Mouse (Mus musculus): ENCODE measurements around the gene Klhl15. TPM values are rescaled to one million over a fixed set of nuclear protein-coding genes. Genes with fewer than 3 reads are reported as not detected.

The Klhl15 gene
- polyA plus RNA-seq, 1 experiment from 2014 or later, result 10.0 TPM

GRCm38 (mm10) chrX:94235190-94235555 lies 774 bp downstream of the Klhl15 start:
- H3K27ac ChIP-seq (ENCODE audit: low read length), result peak overlapping the region; percentile 84
- peak overlapping the region; percentile 51 for H3K4me2 ChIP-seq (ENCODE audit: low read length)
- H3K4me3 ChIP-seq (replicated peaks; ENCODE audit: low read length), result peak overlapping the region; percentile 68
- H3K9me3 ChIP-seq (ENCODE audit: control insufficient read depth, low read length), result no peaks in the 10 kb centered on the region
- 12% methylated on average over 35 of the region's 35 CpGs for WGBS
- H3K4me1 ChIP-seq (replicated peaks; ENCODE audit: control insufficient read depth, insufficient read depth, low read length), result no peaks in the 10 kb centered on the region
- H3K36me3 ChIP-seq (ENCODE audit: control insufficient read depth, insufficient read depth), result no peaks in the 10 kb centered on the region
- ATAC-seq, result no peak
- H3K27me3 ChIP-seq (replicated peaks; ENCODE audit: control insufficient read depth, insufficient read depth, low read length), result peaks cover 40% of the 10 kb centered on the region
- H3K9ac ChIP-seq (replicated peaks; ENCODE audit: low read depth, low read length), result peak overlapping the region; percentile 71

- Histone ChIP-seq H3K4me3 (replicated peaks; ENCODE audit: low read length) (peak overlapping the region; percentile 68), H3K4me1 (replicated peaks; ENCODE audit: control insufficient read depth, insufficient read depth, low read length) (no peaks in the 10 kb centered on the region), H3K27me3 (replicated peaks; ENCODE audit: control insufficient read depth, insufficient read depth, low read length) (peaks cover 36% of the 10 kb centered on the region), H3K36me3 (ENCODE audit: control insufficient read depth, insufficient read depth) (no peaks in the 10 kb centered on the region), H3K9ac (replicated peaks; ENCODE audit: low read depth, low read length) (peak overlapping the region; percentile 50), H3K9me3 (ENCODE audit: control insufficient read depth, low read length) (no peaks in the 10 kb centered on the region), H3K4me2 (ENCODE audit: low read length) (peak overlapping the region; percentile 51), H3K27ac (ENCODE audit: low read length) (no peak overlapping the region)
- WGBS, result 19% methylated on average over 12 of the region's 12 CpGs
- no peak for ATAC-seq
These were observed 1.2 kb downstream of the Klhl15 start for GRCm38 (mm10) chrX:94235601-94236000.

- Histone ChIP-seq H3K4me3 (replicated peaks; ENCODE audit: low read length) (no peak overlapping the region), H3K27me3 (replicated peaks; ENCODE audit: control insufficient read depth, insufficient read depth, low read length) (peaks cover 15% of the 10 kb centered on the region)
These were observed 54.5 kb downstream of the Klhl15 start for GRCm38 (mm10) chrX:94288923-94289322.

GRCm38 (mm10) chrX:94302928-94303327 lies 68.5 kb downstream of the Klhl15 start:
- H3K36me3 ChIP-seq (ENCODE audit: control insufficient read depth, insufficient read depth), result no peaks in the 10 kb centered on the region
- H3K9ac ChIP-seq (replicated peaks; ENCODE audit: low read depth, low read length), result no peak overlapping the region
- ATAC-seq, result no peak
- WGBS, result 54% methylated on average over 2 of the region's 2 CpGs
- no peak overlapping the region for H3K4me3 ChIP-seq (replicated peaks; ENCODE audit: low read length)
- no peak overlapping the region for H3K4me2 ChIP-seq (ENCODE audit: low read length)
- H3K4me1 ChIP-seq (replicated peaks; ENCODE audit: control insufficient read depth, insufficient read depth, low read length), result no peaks in the 10 kb centered on the region
- no peak overlapping the region for H3K27ac ChIP-seq (ENCODE audit: low read length)
- no peaks in the 10 kb centered on the region for H3K9me3 ChIP-seq (ENCODE audit: control insufficient read depth, low read length)
- peaks cover 4% of the 10 kb centered on the region for H3K27me3 ChIP-seq (replicated peaks; ENCODE audit: control insufficient read depth, insufficient read depth, low read length)

More at GRCm38 (mm10) chrX:94288923-94289322, 54.5 kb downstream of the Klhl15 start:
- no peaks in the 10 kb centered on the region for H3K36me3 ChIP-seq (ENCODE audit: control insufficient read depth, insufficient read depth)
- ATAC-seq, result no peak
- H3K9me3 ChIP-seq (ENCODE audit: control insufficient read depth, low read length), result no peaks in the 10 kb centered on the region
- H3K9ac ChIP-seq (replicated peaks; ENCODE audit: low read depth, low read length), result no peak overlapping the region
- whole genome bisulfite sequencing, result 13% methylated on average over 2 of the region's 2 CpGs
- no peaks in the 10 kb centered on the region for H3K4me1 ChIP-seq (replicated peaks; ENCODE audit: control insufficient read depth, insufficient read depth, low read length)
- no peak overlapping the region for H3K27ac ChIP-seq (ENCODE audit: low read length)
- no peak overlapping the region for H3K4me2 ChIP-seq (ENCODE audit: low read length)

GRCm38 (mm10) chrX:94321036-94321902 lies 86.9 kb downstream of the Klhl15 start:
- Histone ChIP-seq H3K27ac (ENCODE audit: low read length) (no peak overlapping the region), H3K4me3 (replicated peaks; ENCODE audit: low read length) (no peak overlapping the region), H3K9ac (replicated peaks; ENCODE audit: low read depth, low read length) (no peak overlapping the region), H3K4me2 (ENCODE audit: low read length) (no peak overlapping the region), H3K27me3 (replicated peaks; ENCODE audit: control insufficient read depth, insufficient read depth, low read length) (peaks cover 9% of the 10 kb centered on the region; the same call in 1 of the 2 replicates), H3K9me3 (ENCODE audit: control insufficient read depth, low read length) (no peaks in the 10 kb centered on the region; the same call in 1 of the 2 replicates), H3K4me1 (replicated peaks; ENCODE audit: control insufficient read depth, insufficient read depth, low read length) (peaks cover 3% of the 10 kb centered on the region; the same call in 1 of the 2 replicates), H3K36me3 (ENCODE audit: control insufficient read depth, insufficient read depth) (no peaks in the 10 kb centered on the region)
- peak; percentile 79 for ATAC-seq
- 56% methylated on average over 11 of the region's 11 CpGs for WGBS

Small RNA genes lying within 50 kb of the gene (microRNA-seq; reads per million reads assigned to microRNA genes)
- gene Mir7673, result not detected

Other genes with a start within 250 kb of the Klhl15 start
- gene Zfx, start 110.9 kb upstream of the Klhl15 start, polyA plus RNA-seq (2015; fragmentation: Nextera tagmentation; extraction: Ambion mirVana), result 28.1 and 32.8 TPM in 2 replicates
- gene Eif2s3x, start 21.7 kb upstream of the Klhl15 start, polyA plus RNA-seq (2015; fragmentation: Nextera tagmentation; extraction: Ambion mirVana), result 106 and 121 TPM in 2 replicates
- gene Fam90a1b, start 132.2 kb downstream of the Klhl15 start, polyA plus RNA-seq (2015; fragmentation: Nextera tagmentation; extraction: Ambion mirVana), result 0.09 and 0.11 TPM in 2 replicates
- gene Apoo, start 132.5 kb downstream of the Klhl15 start, polyA plus RNA-seq (2015; fragmentation: Nextera tagmentation; extraction: Ambion mirVana), result 113 and 119 TPM in 2 replicates